Comparison of ENCODE assay signal across 8 mouse cellular contexts in genomic region chr16:21727897-21728364, GRCm38 (mm10). TPM values are rescaled to one million over a fixed set of nuclear protein-coding genes. Genes with fewer than 3 reads are reported as not detected.
A peak's percentile ranks its signal among the peaks of the same experiment; 100 is the strongest.
DNase-seq lines count a peak whose midpoint lies in the region; ATAC-seq and TF ChIP-seq lines count a peak whose summit lies in the region.

No protein-coding gene starts in this region.

- no peaks in the 10 kb centered on the region for H3K4me1 ChIP-seq in cerebellum, adult 2 months (ENCODE audit: control insufficient read depth, insufficient read depth, low read length)

- no peak for TF ChIP-seq POLR2A in cerebellum, adult 2 months (IDR thresholded peaks at IDR 0.05; ENCODE audit: borderline replicate concordance, insufficient read depth, low read length)

- DNase-seq in NIH3T3 (ENCODE audit: low read depth) = peak; percentile 94
- peak; percentile 58 to 66 for DNase-seq in cerebellum, adult 2 months
- peak; percentile 81 for DNase-seq in forelimb bud, embryonic 11.5 days (ENCODE audit: low read depth, low spot score)
- DNase-seq in layer of hippocampus, adult 9-11 months = peak; percentile 45
- DNase-seq in lung, postnatal 10 days = peak; percentile 91
- peak; percentile 75 for DNase-seq in right cerebral cortex, adult 18-20 months
- DNase-seq in urinary bladder, postnatal 25 days (ENCODE audit: low spot score) = peak; percentile 75

- TF ChIP-seq CTCF in cerebellum, adult 2 months (IDR thresholded peaks at IDR 0.05; ENCODE audit: borderline replicate concordance, insufficient read depth, low read depth, low read length) = peak; percentile 34; the same call in 1 of the 2 replicates

- ATAC-seq in hematopoietic stem cell, adult 5-6 weeks (replicated peaks in 1 of 2; ENCODE audit: insufficient read depth in 1 of 2, low FRiP score in 2 of 2, low TSS enrichment in 1 of 2, low read depth in 1 of 2, poor library complexity in 2 of 2, severe bottlenecking in 2 of 2) = peak; percentile 62 to 68

- WGBS in cerebellum, adult 2 months = 17% methylated on average over 10 of the region's 10 CpGs

- peak overlapping the region; percentile 70 for H3K4me3 ChIP-seq in cerebellum, adult 2 months (replicated peaks; ENCODE audit: insufficient read depth, low read depth, low read length)

- H3K27me3 ChIP-seq in cerebellum, adult 2 months (ENCODE audit: control insufficient read depth, insufficient read depth, low read length) = no peaks in the 10 kb centered on the region

- no peak overlapping the region for H3K27ac ChIP-seq in cerebellum, adult 2 months (ENCODE audit: insufficient read depth, low read length)

RNA-seq across cellular contexts. Expression of gene 2510009E07Rik, which starts 33.5 kb away (rescaled TPM):
- 25.9 and 28.1 TPM in 2 replicates for polyA plus RNA-seq in cerebellum, adult 2 months (2012; rRNA removed)
- 0.88 and 3.0 TPM in 2 replicates for total RNA-seq in hematopoietic stem cell, adult 5-6 weeks (2017)

RNA-seq across cellular contexts. Expression of gene Ehhadh, which starts 59.7 kb away (rescaled TPM):
- 3.8 and 4.4 TPM in 2 replicates for polyA plus RNA-seq in cerebellum, adult 2 months (2012; rRNA removed)
- total RNA-seq in hematopoietic stem cell, adult 5-6 weeks (2017) = 5.8 and 7.1 TPM in 2 replicates
